Mouse (Mus musculus): Measurements from ENCODE around the gene Kif1b.
"Not testable (repeated sequence)": the region's sequence is repeated elsewhere in the genome, so short reads cannot be mapped to it uniquely, and the experiment has no call there.

Kif1b gene

DNA sequence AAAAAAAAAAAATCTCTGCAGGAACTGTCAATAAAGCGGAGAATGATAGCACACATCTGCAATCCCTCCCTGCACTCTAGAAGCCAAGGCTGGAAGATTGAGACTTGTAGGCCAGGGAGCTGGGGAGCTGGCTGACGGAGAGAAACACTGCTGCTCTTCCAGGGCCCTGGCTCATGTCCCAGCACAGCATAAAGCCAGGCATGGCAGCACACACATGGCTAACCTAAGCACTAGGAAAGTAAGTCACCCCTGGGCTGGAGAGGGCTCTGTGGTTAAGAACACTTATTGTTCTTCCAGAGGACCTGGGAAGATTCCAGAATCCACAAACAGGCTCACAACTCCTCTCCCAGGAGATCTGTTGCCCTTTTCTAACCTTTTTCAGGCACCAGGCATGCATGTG lies 134.8 kb downstream of the Kif1b start:
- intact Hi-C loops (cut with DNase I): no loop called here

DNA sequence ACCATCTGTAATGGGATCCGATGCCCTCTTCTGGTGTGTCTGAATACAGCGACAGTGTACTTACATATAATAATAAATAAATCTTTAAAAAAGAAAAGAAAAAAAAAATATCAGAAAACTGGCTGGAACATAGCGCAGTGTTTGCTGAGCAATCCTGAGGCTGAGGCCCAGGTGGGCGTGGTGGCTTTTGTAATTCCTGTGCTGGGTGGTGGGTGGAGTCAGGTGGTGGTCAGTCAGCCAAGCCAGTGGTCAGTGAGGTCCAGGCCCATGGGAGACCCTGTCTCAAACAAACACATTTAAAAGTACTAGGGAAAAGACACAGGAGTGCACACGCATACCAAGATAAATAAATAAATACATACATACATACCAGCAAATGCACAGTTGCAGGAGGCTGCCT lies 135.4 kb downstream of the Kif1b start:
- intact Hi-C loops (cut with DNase I): no loop called here

DNA sequence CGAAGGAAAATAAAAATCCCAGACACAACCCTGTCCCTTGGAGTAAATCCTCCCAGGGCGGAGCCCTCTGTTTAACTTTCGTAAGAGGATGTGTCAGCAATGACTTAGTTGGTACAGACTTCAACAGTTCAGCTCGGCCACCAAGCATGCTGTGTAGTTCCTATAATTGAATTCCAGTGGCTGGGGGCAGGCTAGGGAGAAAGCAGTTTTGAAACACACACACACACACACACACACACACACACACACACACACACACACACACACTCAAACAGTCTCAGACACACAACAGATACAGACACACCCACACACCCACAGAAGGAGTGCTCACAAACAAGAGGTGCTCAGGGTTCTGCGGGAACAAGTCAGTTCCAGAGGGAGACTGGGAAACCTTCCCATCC lies 135.9 kb downstream of the Kif1b start:
- intact Hi-C loops (cut with DNase I): no loop called here

DNA sequence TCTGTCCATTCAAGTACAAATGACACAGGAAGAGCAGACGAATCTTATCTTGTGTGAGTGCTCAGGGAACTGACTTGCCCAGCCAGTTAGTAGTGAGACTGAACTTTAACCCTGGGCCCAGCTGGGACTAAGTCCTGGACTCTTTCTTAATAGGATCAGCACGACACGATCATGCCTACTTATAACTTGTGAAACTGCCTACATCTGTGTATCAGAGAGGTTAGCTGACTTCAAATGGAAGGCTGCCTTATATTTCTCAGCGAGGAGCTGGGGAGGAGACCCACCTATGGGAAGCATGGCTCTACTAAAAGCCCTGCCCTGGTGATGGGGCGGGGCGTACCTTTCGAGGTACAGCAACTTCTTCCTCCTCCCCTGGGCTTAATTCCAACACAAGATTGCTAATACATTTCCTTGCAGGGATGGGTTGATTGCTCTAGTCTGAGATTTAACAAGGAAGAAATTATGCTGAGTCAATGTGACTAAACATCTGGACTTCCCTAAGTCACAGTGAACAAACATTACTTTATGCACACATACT lies 137.0 kb downstream of the Kif1b start:
- intact Hi-C loops (cut with DNase I): no loop called here

DNA sequence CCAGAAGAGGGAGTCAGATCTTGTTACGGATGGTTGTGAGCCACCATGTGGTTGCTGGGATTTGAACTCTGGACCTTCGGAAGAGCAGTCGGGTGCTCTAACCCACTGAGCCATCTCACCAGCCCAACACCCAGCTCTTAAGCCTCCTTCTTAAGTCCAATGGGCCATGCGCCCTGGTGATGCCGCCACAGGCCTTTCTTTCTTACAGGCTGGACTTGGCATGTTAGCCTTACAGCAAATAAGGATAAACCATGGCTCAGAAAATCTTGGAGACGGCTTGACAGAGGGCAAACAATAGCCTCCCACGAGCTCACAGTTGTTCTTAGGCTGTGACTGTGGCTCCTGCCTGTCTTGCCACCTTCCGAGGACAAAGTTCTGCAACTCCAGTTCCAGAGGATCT lies 137.6 kb downstream of the Kif1b start:
- intact Hi-C loops (cut with DNase I): not testable (repeated sequence)

DNA sequence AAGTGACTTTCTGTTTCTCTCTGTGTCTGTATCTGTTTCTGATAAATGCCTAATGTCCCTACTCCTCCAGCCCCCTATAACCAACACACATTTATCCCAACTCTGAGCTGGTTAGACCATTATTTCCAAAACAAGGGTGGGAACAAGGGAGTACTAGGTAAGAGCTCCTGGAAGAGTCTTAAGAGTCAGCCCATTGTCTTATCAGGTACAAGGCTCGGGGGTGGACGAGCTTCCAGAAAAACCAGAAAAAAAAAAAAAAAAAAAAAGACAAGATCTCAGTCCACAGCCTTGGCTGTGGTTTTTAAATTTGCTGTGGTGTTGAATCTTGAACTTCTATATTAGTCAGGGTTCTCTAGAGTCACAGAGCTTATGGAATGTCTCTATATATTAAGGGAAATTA lies 139.5 kb downstream of the Kif1b start:
- intact Hi-C loops (cut with DNase I): no loop called here

DNA sequence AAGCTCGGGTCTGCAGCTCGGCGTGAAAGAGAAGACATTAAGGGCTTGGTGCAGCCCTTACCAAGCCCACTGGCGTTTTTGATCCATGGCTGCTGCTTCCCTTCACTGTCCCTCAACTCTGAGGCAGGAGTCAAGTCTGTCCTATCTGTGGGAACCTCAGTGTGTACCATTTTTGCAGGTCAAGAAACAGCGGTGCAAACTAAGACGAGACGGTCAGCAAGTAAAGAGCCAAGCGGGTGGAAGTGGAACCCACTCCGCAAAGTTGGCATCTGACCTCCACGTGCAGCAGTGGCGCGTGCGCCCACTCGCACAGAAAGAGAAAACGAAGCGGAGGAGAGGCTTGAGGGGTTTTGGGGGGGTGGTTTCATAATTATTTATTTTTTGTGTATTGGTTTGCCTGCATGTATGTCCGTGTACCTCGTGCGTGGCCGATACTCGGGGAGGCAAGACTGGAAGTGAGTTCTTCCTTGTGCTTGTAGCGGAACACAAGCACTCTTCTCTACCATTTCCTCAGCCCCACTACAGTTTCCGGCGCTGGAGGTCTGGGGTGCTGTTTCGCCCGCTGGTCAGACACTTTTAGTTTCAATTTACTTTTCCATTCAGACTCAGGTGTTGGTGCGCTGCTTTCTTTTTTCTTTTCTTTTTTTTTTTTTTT lies 140.4 kb downstream of the Kif1b start:
- intact Hi-C loops (cut with DNase I): no loop called here

DNA sequence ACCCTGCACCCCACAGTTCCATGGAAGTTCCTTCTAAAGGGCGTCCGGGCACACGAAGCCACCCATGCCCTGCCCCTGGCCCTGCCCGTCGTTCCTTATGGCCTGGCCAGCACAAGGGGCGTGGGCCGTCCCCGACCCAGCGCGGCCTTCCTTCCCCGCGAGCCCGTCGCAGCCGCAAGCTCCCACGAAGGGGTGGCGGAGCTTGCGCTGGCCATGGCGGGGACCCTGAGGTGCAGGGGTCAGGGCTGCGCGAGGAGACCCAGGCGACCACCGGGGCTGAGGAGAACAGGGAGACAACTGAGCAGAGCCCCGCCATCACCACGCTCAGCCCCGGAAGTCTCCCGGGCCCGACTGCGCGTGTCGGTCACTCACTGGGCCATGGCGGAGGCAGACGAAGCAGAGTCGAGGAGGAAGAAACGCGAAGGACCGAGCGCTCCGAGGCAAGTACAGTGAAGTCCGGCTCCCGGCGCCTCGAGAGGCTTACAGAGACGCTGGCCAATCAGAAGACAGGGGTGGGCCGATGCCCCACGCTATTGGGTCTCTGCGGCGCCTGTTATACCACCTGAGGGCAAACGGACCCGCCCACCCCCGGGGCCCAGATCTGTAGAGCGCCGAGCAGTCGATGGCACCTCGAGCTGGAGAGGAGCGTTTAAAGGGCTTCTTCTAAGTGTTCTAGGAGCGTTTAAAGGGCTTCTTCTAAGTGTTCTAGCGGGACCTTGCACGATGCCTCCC lies 141.1 kb downstream of the Kif1b start, which contains the start of gene Pgd:
Gene Pgd (minus strand): TSS at position 557 of the 732 bp plus-strand sequence.
- intact Hi-C loops (cut with DNase I): no loop called here

DNA sequence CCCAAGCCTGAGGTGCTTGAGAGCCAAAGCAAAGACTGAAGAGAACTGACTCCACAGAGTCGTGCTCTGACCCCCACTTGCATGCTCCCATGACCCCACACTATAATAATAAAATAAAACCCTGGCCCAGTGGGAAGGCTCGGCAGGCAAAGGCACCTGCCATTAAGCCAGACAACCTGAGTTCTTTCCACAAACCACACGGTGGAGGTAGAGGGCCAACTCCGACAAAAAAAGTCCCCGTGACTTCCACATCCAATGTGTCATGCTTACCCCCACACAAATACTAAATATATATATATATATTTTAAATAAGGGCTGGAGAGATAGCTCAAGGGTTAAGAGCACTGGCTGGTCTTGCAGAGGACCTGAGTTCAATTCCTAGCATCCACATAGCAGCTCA lies 143.3 kb downstream of the Kif1b start:
- intact Hi-C loops (cut with DNase I): no loop called here

DNA sequence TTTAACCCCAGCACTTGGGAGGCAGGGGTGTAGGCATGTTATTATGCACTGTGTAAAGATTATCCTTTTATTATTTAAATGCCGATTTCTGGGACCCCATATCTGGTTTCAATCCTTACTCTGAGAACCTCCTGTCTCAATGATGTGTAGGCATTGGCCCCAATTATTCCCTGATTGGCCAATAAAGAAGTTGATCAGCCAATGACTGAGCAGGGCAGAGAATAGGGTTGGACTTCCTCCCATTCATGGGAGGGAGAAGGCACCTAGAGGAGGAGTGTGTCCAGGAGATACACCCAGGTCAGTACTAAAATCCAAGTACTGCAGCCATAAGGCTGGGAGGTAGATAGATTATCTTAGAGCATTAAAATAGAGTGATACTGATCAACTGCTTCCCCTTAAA lies 144.3 kb downstream of the Kif1b start:
- intact Hi-C loops (cut with DNase I): no loop called here

DNA sequence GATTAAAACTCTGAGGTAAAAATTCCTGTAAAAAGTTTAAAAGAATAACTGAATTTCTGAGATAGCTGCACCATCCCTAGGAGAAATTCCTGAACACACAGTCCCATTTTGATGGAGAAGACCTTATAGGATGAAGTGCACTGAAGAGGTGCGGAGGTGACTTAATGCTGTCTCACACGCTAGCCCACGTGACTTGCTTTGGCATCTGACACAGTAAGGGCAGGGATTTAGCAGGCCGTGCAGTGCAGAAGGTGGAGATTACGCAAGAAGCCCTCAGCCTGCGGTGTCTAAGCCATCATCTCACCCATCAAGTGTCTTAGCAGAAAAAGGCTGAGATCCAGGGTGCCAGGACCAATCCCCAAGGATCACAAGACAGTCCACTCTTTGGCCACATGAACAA lies 146.3 kb downstream of the Kif1b start:
- intact Hi-C loops (cut with DNase I): no loop called here

DNA sequence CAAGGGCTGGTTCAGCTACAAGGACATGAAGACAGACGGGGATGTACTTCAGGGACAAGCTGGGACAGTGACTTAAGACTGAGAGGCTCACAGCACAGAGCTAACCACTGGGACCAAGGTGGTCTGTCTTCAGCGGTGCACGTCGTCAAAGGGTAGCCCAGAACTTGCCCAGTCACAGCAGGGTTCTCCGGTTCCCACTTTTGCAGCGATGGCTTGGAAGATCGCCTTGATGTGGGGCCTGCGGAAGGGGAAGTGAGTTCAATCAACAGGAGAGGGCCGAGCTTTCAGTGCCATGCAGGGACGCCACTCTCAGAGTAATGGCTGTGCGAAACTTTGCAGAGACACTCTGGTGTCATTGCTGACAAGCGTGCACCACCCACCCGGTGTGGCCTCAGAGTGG lies 147.6 kb downstream of the Kif1b start:
- intact Hi-C loops (cut with DNase I): no loop called here

DNA sequence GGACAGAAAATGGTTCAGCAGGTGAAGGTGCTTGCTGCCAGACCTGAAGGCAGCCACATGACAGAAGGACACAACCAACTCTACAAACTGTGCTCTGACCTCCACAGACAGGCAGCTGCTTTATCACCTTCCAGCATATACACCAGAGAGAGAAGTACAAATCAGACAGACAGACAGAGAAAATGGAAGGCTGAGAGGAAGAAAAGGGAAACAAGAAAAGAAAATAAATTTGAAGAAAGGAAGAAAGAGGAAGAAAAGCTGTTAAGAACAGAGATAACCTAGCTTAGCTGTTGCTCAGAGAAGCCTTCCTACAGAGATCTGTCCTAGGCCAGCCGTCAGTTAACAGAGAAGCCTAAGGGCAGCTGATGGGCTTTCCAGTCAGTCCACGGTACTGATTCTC lies 148.3 kb downstream of the Kif1b start:
- intact Hi-C loops (cut with DNase I): no loop called here

DNA sequence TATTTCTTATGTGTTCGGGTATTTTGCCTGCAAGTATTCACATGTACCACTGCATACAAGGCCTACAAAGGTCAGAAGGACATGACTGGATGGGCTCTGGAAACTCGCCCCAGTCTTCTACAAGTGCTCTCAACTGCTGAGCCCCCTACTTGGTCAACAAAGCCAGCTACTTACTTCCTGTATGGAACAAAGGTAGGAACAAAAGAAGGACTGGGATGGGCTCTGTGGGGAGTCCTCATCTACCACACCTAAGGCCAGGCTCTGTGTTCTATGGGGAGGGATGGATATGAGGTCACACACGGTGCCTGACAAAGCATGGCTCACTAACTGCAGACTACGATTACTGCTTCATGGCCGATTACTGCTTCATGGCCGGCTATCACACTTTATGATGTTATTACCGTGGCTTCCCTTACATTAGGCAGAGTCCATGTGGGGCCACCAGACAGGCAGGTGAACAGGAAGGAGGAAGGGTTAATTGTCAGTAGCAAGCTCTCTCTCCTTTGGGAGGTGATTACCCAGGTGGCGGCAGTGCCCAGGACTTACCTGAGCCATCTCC lies 150.0 kb downstream of the Kif1b start:
- intact Hi-C loops (cut with DNase I): no loop called here

DNA sequence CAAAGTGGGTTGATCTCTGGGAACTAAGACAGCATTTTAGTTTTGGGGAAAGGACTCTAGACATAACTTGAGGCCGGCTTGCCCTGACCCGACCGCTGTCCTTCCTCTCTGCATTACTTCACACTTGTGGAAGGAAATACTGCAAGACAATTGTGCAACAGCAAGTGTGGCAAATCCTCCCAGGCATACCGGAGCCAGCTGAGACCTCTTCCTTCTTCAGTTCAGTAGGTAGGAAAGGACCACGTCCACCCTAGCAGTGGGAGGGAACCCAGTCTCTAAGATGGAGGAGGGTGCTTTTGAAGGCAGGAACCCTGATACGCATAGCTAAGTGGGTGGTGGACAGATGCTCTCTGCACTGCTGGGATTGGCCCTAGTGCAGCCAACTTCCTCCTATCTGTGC lies 151.8 kb downstream of the Kif1b start:
- intact Hi-C loops (cut with DNase I): no loop called here

DNA sequence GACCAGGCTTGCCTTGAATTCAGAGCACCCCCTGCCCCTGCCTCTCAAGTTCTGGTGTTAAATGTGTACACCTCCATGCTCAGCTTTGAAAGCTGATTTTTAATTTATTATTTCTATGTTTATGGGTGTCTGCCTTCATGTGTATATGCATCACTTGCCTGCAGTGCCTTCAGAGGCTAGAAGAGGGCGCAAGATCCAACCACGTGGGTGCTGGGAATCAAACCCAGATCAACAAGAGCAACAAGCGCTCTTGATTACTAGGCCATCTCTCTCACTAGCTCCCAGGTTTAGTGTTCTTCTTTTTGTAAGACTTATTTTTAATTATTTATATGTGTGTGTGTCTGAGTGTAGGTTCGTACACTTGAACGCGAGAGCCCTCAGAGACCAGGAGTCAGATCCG lies 152.6 kb downstream of the Kif1b start:
- intact Hi-C loops (cut with DNase I): no loop called here

DNA sequence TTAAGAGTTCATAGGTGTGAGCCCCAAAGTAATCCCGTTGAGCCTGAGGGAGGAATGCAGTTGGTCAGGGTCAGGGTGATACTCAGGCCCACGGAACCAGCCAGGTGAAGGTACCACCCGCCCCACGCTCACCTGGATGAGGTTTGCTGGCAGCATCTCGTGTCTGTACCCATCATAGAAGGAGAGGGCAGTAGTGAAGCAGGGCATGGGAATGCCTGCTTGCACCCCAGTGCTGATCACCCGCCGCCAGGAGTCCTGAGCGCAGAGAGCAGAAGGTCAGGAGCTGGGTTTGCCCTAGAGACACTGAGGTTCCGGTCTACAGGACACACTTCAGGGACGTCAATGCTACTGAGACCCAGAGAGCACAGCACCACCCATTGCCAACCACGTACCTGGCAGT lies 156.8 kb downstream of the Kif1b start:
- intact Hi-C loops (cut with DNase I): no loop called here

DNA sequence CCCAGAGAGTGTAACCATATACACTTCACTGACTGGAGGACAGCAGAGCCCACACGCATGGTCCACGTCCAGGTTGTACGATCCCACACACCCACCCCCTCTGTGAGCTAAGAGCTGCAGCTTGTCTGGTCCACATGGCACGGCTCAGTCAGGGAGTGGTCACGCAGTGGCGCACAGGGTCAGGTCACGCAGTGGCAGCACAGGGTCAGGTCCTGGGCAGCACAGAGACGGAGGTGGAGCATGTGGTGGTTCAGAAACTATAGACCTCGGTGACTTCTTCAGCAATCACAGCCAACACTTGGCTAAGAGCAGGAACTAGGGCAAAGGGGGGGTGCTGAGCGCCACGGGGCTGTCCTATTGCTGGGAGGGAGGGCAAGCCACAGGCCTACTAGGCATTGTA lies 157.2 kb downstream of the Kif1b start:
- intact Hi-C loops (cut with DNase I): no loop called here

DNA sequence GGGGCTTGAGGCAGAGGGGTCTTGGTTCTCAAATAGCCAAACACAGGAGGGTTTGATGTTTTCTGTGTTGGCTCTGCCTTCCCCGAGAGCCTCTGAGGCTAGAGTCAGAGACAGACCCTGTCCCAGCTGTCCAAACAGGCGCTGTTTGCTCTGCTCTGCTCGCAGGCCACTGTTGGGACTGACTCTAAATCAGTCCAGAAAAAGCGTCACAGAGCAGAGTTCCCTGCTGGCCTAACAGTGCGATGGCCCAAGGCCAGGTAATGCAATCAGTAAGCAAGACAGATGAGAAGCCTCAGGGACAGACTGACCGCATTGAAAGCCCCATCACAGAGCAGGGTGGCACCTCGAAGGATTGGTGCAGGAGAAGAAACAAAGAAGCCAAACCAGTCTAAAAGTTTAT lies 157.9 kb downstream of the Kif1b start:
- intact Hi-C loops (cut with DNase I): loop anchor here (5.0 to 10.0 kb wide), 2 partner anchors 33 to 395 kb away; no protein-coding TSS in a partner anchor

DNA sequence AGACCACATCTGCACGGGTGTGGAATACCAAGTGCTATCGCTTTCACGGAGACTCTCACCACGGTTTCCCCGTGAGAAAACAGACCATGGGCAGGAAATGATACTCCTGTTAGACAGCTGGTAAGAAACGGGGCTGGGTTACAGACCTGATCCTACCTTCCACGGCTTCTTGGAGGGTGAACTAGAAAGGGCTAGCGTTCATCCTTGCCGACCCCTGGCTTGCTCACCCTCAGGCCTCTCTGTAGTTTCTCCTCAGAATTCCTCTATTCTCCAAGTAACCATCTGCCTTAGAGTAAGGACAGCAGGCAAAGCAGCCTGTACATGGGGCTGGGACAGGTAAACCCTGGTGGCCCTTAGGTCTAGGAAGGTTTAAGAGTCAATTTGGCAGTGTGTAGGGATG lies 158.3 kb downstream of the Kif1b start:
- intact Hi-C loops (cut with DNase I): loop anchor here (5.0 to 10.0 kb wide), 2 partner anchors 33 to 396 kb away; no protein-coding TSS in a partner anchor

DNA sequence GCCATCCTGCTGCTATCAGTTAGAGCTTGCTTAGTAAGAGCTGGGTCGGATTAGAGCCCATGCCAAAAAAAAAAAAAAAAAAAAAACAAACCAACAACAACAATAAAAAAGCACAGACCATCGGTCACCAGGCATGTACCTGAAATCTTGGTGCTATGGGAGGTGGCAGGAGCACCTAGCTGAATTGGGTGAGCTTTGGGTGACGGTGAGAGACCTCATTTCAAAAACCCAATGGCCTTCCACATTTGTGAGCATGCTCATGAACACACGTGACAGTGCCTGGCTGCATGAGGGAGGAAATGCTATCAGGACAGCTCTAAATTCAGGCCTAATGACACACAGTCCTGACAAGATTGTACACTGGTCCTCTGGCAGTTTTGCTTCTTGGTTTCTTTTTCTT lies 159.4 kb downstream of the Kif1b start:
- intact Hi-C loops (cut with DNase I): loop anchor here (5.0 to 10.0 kb wide), 2 partner anchors 34 to 397 kb away; no protein-coding TSS in a partner anchor

DNA sequence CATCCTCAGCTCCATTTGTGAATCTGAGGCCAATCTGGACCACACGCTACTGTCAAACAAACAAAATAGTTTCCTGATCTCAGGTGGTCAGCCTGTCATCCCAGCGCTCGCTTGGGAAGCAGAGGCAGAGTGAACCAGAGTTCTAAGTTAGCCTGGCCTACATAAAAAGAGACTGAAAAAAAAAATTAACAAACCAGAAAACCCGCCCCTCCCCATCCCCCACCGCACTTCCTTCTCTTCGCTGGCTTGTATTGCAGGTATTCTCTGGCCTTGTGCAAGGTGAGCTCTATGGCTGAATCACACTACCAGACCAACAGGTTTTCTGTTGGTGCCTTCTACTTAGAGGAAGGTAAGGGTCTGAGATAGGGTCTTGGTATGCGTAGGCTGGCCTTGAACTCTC lies 160.0 kb downstream of the Kif1b start:
- intact Hi-C loops (cut with DNase I): loop anchor here (5.0 to 10.0 kb wide), 2 partner anchors 35 to 397 kb away; no protein-coding TSS in a partner anchor

Data from adrenal gland (tissue).